Mouse (Mus musculus) left cerebral cortex, adult 11 months (tissue): ENCODE results near the gene Tbx19.

Experiments
- DNase-seq: peaks from one replicate; pipeline ENCODE4 v3.0.0; 2022; ENCODE audit warnings: low spot score

Tbx19 gene

GRCm38 (mm10) chr1:165114460-165115175, 46.0 kb downstream of the Tbx19 start:
- DNase-seq, result no peak

DNA sequence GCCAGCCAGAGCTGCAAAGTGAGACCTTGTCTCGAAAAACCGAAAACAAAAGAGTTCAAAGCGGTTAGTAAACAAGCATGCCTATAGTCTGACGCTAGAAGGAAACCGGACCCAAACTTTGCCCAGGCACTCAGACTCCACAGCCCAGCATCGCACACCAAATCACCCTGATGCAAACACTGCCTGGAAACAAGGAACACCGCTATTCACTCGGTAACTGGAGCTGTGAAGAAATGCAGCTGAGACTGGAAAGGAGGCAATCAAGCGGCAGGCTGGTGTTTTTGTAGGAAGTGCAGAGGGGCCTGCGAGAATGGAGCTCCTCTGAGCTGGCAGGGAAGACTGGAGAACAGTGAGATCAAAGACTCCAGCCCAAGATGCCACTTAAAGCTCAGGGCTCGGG, 46.9 kb downstream of the Tbx19 start:
- no peak for DNase-seq

GRCm38 (mm10) chr1:165110659-165111058, 49.9 kb downstream of the Tbx19 start:
- no peak for DNase-seq

- no peak for DNase-seq
These were observed 51.4 kb downstream of the Tbx19 start for GRCm38 (mm10) chr1:165109135-165109534.

- no peak for DNase-seq
These were observed 52.1 kb downstream of the Tbx19 start for GRCm38 (mm10) chr1:165108477-165108876.

DNA sequence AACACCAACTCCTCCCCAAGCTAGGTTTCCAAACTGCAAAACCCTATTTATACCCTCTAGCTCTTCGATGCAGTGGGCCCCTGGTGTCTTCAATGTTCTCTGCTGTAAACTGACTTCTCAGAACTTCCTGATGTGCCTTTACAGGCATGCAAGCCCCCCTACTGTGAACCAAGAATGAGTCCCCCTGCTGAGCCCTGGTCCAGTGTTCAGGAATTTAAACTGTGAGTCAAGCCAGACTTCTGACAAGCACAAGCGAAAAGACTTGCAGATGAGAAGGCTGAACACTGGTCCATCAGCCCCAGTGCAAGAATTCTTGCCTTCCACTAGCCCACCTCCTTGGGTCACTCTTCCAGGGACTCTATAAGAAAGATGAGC, 54.6 kb downstream of the Tbx19 start:
- DNase-seq, result no peak

DNA sequence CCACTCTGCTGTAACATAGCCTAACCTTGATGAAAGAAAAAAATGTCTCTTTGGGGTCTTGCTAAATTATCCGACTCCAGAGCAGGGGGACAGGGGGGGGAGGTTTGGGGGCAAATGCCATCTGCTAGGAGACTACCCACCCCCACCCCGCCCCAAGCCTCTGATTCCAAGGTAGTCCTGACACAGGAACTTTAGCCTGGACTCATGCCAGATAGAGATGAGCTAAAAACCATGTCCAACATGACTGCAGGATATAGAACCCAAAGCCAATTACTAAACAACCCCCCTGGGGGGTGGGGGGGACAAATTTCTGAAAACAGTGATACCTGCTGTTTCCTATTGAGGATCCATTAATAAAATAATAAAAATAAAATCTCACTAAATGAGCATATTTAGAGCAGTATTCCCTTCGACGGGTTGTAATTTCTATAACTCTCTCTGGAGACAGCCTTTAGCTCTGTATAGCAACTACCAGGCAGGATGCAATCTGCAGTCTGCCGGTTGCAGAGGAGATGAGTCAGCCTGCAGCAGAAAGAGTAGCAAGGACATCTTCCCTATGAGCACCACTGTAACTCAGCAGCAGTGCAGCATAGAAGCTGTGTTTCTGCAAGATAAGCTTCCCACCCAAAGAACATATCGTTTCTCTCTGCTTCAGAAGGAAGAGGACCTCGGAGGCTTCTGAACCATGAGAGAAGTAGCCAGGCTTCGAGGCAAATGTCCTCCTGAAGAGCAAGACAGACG, 55.1 kb downstream of the Tbx19 start:
- DNase-seq, result no peak

DNA sequence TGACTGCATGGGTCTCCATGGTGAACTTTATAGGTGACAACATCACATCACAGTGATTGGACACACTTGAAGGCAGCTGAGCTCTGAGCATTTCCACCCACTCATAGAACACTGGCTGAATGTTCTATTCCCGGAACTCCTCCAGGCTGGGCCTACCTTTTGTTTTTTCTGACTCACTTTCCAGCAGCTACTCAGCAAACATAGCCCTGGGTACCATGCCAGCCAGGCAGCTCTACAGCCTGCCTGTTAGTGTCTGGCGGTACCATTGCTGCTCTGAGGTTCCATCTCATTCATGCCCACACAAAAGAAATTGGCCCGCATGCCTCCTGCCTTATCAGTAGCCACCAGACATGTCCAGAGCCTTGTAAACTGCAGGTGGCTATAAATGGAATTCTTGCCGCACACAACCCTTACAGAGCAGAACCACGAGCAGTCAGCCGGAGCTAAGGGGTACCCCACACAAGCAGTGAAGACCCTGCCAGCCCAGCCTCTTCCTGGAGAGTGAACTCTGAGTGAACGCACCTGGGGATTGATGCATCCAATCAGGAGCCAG, 55.8 kb downstream of the Tbx19 start:
- peak; percentile 62 for DNase-seq

DNA sequence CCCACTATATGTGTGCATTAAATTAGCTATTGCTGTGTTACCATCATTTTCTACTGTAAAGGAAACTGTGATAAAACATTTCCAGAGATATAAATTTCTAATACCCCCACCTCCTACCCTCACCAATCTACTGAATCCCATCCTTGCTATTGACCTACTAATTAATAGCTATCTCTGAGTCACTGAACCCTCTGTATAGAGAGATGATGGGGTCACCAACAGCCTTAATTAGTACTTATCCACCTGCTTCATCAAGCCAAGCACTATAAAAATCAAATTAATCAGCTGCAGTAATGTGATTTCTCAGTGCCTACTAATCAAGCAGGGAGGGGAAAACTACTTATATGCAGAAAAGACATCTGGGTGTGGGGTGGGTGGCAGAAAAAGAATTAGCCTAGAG, 61.0 kb downstream of the Tbx19 start:
- DNase-seq, result no peak

DNA sequence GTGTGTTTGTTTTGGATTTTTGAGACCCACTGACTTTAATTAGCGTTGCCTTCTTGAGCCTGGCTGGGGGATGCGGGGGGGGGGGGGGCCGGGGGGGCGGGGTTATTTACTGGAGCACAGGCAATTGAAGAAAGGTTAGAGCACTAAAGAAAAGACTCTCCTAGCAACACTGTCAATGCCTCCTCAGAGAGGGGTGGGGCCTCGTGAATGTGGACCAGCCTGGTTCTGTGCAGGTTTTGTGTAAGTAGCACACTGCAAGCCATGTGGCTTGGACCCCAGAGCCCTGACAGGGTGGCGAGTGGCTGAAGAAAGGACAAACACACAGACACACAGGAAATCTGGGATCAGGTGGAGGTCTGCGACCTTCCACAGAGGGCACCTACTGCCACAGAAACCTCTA, 65.7 kb downstream of the Tbx19 start:
- no peak for DNase-seq

DNA sequence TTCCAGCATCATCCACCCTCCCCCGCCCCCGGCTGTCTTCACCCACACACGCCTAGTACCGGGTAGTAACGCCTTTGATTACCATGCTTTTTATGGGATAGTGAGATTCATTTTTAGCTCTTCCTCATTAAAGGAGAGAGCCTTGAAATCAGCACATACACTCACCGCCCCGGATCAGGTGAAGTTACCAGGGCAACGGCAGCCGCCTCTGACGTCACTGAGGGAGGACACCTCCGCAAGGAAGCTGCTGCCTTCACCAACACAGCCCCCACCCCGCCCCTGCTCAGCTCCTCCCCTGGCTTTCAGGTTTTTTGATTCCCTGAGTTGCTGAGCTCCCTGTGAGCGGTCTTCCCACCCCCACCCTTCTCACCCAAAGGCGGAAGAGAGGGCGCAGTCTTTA, 68.9 kb downstream of the Tbx19 start:
- peak; percentile 82 for DNase-seq

DNA sequence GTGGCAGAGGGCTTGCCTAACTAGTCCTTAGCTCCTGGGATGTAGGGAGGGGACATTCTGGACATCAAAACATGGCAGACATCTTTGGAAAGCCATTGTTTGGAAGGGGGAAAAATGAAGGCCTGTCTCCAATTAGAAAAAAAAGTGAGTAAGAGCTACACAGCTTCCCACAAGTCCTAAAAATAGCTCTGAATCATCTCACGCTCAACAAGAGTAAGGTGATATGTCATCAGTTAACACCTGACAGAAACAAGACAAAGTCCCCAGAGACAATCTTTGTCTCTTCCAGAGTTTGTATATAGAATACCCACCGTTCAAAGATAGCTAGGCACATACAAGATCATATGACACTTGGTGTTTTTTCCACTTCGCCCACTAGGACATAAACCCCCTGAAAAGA, 71.0 kb downstream of the Tbx19 start:
- DNase-seq, result no peak
